Mouse (Mus musculus): Measurements from ENCODE around the gene Epb41. TPM values are rescaled to one million over a fixed set of nuclear protein-coding genes. Genes with fewer than 3 reads are reported as not detected.

The Epb41 gene
- polyA plus RNA-seq (2015; fragmentation: Nextera tagmentation; extraction: Ambion mirVana) = 73.3 and 73.7 TPM in 2 replicates

DNA sequence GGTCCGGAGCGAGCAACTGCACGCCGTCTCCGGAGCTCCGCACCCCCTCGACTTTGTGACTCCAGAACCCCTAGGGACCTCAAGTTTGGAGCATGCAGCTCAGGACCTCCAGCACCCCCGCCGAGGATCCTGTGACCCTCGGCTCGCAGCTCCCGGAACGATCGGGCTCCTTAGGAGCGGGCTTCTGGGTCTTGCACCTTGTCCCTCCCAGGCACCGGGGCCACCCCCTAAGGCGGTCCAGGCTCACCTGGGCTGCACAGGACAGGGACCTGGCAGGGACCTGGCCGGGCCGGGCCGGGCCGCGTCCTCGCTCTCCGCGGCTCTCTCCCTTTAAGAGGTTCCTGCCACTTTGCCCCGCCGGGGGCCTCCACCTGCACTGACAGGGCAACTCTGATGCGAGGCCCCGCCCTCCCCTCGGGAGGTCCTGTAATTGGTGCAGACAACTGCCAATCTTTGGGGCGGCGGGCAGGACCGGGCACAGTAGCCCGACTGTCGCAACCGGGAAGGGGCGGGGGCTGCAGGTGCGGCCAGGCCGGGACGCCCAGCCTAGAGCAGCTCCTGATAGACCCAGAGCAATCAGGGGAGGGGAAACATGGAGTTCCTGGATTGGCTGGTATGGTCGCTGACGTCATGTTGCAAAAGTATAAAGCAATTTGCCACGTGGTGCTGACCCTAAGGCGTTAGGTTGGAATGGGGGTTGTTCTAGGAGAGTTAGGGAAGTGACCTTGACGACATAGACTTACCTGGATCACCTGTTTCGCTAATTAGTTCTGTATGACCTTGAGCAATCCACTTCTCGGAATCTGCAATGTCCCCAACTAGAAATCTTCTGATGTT, at the start of gene Epb41:
TSS of gene Epb41 (minus strand) at position 389 of the 837 bp plus-strand sequence.
- 1% methylated on average over 47 of the region's 47 CpGs for WGBS
- no peak within 1 kb of the TSS for H3K27ac ChIP-seq (replicated peaks)
- H3K9ac ChIP-seq (replicated peaks) = peak within 1 kb of the TSS; percentile 43
- H3K4me2 ChIP-seq (replicated peaks) = peak within 1 kb of the TSS; percentile 99
- peak; percentile 81 for ATAC-seq (replicated peaks)
- H3K9me3 ChIP-seq = no peaks in the 10 kb centered on the region
- peaks cover 26% of the 10 kb centered on the region for H3K4me1 ChIP-seq
- H3K4me3 ChIP-seq = peak within 1 kb of the TSS; percentile 56
- no peaks in the 10 kb centered on the region for H3K36me3 ChIP-seq
- peaks cover 58% of the 10 kb centered on the region for H3K27me3 ChIP-seq

DNA sequence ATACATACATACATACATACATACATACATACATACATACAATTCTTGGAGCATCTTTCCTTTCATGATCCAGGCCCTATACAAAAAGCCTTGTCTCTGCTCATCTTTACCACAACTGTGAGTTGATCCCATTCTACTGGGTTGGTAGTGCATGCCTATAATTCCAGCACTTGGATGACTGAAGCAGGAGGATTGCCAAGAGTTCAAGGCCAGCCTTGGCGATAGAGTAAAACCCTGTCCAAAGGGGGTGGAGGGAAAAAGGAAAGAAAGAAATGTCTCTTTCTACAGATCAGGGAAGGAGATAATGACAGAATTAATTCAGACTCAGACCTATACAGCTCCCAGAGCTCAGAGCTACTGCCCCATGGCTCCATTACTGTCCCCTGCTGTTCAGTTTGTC, 48.0 kb upstream of the Epb41 start:
- H3K36me3 ChIP-seq = no peaks in the 10 kb centered on the region
- no peak overlapping the region for H3K27ac ChIP-seq (replicated peaks)
- H3K9me3 ChIP-seq = no peaks in the 10 kb centered on the region
- no peak overlapping the region for H3K9ac ChIP-seq (replicated peaks)
- H3K4me1 ChIP-seq = no peaks in the 10 kb centered on the region
- H3K4me3 ChIP-seq = no peak overlapping the region
- no peak for ATAC-seq (replicated peaks)
- 84% methylated on average over 1 of the region's 1 CpGs for WGBS
- no peak overlapping the region for H3K4me2 ChIP-seq (replicated peaks)
- H3K27me3 ChIP-seq = no peaks in the 10 kb centered on the region

DNA sequence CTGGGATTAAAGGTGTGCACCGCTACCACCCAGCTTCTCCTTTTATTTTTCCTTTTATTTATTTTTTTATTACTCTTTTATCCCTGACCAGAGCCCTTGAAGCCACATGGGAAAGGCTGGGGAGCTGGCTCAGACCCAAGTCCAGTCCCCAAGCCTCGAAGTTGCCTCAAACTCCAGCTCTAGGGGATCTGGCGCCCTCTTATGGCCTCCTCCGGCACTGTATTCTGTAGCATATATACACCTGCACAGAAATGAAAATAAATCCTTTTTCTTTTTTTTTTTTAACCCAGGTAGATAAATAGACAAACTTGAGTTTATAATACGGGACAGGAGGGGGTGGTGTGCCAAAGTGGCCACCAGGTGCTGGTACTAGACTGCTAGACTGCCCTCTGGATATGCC, 46.6 kb upstream of the Epb41 start:
- H3K27ac ChIP-seq (replicated peaks) = no peak overlapping the region
- no peaks in the 10 kb centered on the region for H3K9me3 ChIP-seq
- 81% methylated on average over 5 of the region's 5 CpGs for WGBS
- H3K4me2 ChIP-seq (replicated peaks) = no peak overlapping the region
- H3K4me3 ChIP-seq = no peak overlapping the region
- no peaks in the 10 kb centered on the region for H3K4me1 ChIP-seq
- H3K27me3 ChIP-seq = no peaks in the 10 kb centered on the region
- no peak for ATAC-seq (replicated peaks)
- no peak overlapping the region for H3K9ac ChIP-seq (replicated peaks)
- no peaks in the 10 kb centered on the region for H3K36me3 ChIP-seq

DNA sequence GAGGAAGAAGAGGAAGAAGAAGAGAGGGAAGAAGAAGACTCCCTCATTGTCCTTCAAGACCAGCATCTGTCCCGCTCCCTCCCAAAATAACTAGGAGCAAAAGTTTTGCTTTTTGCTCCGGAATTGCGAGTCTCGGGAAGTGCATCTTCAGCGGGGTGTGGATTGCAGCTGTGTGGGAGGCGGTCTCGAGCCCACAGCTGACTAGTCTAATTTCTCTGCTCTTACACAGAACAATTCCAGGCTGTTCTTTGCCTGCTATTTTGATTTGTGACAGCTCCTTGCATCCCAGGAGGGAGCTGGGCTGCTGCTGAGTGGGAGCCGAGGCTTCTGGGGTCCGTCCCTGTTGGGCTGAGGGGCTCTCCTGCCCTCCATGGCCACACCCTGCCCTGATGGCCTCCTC, 44.4 kb upstream of the Epb41 start:
- Histone ChIP-seq H3K27ac (replicated peaks) (no peak overlapping the region), H3K36me3 (no peaks in the 10 kb centered on the region), H3K4me2 (replicated peaks) (no peak overlapping the region), H3K9me3 (no peaks in the 10 kb centered on the region), H3K4me1 (no peaks in the 10 kb centered on the region), H3K4me3 (no peak overlapping the region), H3K9ac (replicated peaks) (no peak overlapping the region), H3K27me3 (no peaks in the 10 kb centered on the region)
- no peak for ATAC-seq (replicated peaks)
- WGBS = 71% methylated on average over 9 of the region's 9 CpGs

DNA sequence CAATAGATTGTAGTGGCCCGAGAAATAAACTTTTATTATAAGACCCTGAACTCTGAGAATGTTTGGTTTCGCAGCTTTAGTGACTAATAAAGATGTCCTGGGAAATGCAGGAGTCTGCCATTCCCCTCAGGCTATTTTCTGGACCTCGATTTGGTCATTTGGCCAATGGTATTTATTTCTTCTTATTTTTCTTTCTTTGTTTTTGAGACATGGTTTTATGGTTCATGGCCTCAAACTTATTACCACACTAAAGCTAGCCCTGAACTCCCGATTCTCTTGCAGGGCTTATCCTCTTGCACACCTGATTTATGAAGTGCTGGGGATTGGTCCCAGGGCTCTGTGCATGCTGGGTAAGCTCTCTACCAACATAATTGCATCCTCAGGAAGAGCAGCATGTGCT, 41.2 kb upstream of the Epb41 start:
- peaks cover 7% of the 10 kb centered on the region; the same call in 1 of the 2 replicates for H3K4me1 ChIP-seq
- H3K36me3 ChIP-seq = no peaks in the 10 kb centered on the region
- H3K4me2 ChIP-seq (replicated peaks) = no peak overlapping the region
- no peaks in the 10 kb centered on the region for H3K27me3 ChIP-seq
- ATAC-seq (replicated peaks) = no peak
- H3K9ac ChIP-seq (replicated peaks) = no peak overlapping the region
- WGBS = 87% methylated on average over 4 of the region's 4 CpGs
- H3K4me3 ChIP-seq = no peak overlapping the region
- no peaks in the 10 kb centered on the region for H3K9me3 ChIP-seq
- H3K27ac ChIP-seq (replicated peaks) = no peak overlapping the region

DNA sequence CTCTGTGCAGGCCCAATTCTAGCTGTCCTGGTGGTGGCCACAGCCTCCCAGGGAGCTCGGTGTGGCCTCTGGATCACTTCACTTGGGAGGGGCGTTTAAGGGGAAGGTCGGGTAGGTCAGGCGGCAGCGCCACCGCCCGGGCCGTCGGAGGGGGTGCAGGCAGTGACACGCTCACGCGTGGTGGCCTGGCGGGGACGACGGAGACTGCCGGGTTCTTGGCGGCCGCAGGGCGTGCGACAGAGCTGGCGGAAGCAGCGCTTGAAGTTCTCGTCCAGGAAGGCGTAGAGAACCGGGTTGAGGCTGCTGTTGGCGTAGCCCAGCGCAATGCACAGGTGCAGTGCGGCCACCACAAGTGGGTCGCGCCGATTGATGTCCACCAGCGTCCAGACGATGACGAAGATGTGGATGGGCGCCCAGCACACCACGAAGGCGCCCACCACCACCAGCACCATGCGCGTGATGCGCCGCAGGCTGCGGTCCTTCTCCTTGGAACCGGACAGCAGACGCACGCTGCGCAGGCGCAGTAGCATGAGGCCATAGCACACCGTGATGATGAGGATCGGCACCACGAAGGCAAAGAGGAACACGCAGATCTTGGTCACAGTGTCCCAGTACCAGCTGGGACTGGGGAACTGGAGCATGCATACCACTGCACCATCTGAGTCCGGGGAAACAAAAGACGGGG, 38.4 kb upstream of the Epb41 start:
- no peak overlapping the region for H3K27ac ChIP-seq (replicated peaks)
- H3K36me3 ChIP-seq = no peaks in the 10 kb centered on the region
- H3K4me3 ChIP-seq = peak overlapping the region; percentile 36
- ATAC-seq (replicated peaks) = no peak
- H3K4me1 ChIP-seq = peaks cover 10% of the 10 kb centered on the region; the same call in 1 of the 2 replicates
- H3K9me3 ChIP-seq = no peaks in the 10 kb centered on the region
- no peaks in the 10 kb centered on the region for H3K27me3 ChIP-seq
- peak overlapping the region; percentile 30 for H3K9ac ChIP-seq (replicated peaks)
- WGBS = 51% methylated on average over 53 of the region's 53 CpGs
- peak overlapping the region; percentile 47 for H3K4me2 ChIP-seq (replicated peaks)

DNA sequence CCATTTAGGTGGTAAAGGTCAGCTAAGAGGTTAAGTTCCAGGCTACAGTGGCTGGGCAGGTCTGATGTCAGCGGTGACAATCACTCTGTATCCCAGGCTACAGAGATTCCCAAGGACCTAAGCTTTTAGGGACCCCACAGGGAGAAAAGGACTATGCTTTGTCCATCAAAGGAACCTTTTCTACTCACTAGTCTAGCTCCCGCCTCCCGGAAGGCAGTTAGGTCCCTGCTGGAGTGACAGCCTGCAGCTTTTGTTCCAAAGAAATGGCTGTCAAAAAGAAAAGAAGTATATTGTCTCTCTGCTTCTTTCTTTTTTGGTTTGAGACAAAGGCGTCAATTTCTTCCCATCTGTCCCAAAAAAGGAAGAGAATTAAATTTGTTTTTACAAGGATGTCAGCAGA, 36.1 kb upstream of the Epb41 start:
- Histone ChIP-seq H3K9me3 (no peaks in the 10 kb centered on the region), H3K4me2 (replicated peaks) (no peak overlapping the region), H3K4me3 (no peak overlapping the region), H3K27ac (replicated peaks) (peak overlapping the region; percentile 55; the same call in 1 of the 2 replicates), H3K9ac (replicated peaks) (no peak overlapping the region), H3K27me3 (no peaks in the 10 kb centered on the region), H3K4me1 (peaks cover 10% of the 10 kb centered on the region; the same call in 1 of the 2 replicates), H3K36me3 (no peaks in the 10 kb centered on the region)
- ATAC-seq (replicated peaks) = no peak
- 21% methylated on average over 4 of the region's 4 CpGs for WGBS

DNA sequence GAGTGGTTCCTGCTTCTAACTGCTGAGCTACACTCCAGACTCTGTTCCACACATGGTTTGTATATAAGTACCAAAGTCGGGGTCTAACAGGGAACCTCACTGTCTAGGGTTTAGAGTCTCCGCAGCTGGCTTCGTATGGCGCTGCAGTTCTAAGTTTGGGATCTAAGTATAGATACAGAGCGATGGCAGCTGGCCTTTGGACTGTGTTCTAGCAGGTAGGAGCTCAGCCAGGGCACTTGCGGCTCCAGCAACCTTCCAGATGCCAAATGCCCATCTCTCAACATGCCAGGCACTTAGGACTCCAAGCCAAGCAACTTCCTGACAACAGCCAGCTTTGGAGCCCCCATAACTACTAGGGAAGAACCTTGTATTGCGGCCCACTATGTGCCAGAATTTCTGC, 33.1 kb upstream of the Epb41 start:
- Histone ChIP-seq H3K4me2 (replicated peaks) (no peak overlapping the region), H3K36me3 (no peaks in the 10 kb centered on the region), H3K4me1 (peaks cover 8% of the 10 kb centered on the region; the same call in 1 of the 2 replicates), H3K9me3 (no peaks in the 10 kb centered on the region), H3K27me3 (no peaks in the 10 kb centered on the region), H3K9ac (replicated peaks) (no peak overlapping the region), H3K27ac (replicated peaks) (no peak overlapping the region), H3K4me3 (no peak overlapping the region)
- no peak for ATAC-seq (replicated peaks)
- 92% methylated on average over 7 of the region's 7 CpGs for WGBS

DNA sequence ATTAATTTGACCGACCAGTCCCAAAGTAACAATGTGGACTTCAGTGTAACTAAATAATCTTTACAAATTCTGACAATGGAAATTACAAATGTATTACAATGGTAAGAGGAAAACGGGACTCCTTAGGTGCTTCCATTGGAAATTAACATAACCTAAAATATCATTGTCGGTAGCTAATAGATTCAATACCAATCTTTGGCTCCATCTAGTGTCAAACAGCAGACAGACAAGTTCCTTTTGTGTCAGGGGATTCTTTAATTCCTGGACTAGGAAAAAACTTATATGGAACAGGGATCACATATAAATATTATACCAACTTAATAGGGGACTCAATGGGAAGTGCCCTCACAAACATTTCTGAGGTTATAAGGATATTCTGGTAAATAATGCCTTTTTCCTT, 26.0 kb upstream of the Epb41 start:
- Histone ChIP-seq H3K9me3 (no peaks in the 10 kb centered on the region), H3K4me2 (replicated peaks) (no peak overlapping the region), H3K9ac (replicated peaks) (no peak overlapping the region), H3K27ac (replicated peaks) (no peak overlapping the region), H3K4me1 (no peaks in the 10 kb centered on the region), H3K27me3 (no peaks in the 10 kb centered on the region), H3K36me3 (no peaks in the 10 kb centered on the region), H3K4me3 (no peak overlapping the region)
- ATAC-seq (replicated peaks) = no peak
- 27% methylated on average over 3 of the region's 3 CpGs for WGBS

DNA sequence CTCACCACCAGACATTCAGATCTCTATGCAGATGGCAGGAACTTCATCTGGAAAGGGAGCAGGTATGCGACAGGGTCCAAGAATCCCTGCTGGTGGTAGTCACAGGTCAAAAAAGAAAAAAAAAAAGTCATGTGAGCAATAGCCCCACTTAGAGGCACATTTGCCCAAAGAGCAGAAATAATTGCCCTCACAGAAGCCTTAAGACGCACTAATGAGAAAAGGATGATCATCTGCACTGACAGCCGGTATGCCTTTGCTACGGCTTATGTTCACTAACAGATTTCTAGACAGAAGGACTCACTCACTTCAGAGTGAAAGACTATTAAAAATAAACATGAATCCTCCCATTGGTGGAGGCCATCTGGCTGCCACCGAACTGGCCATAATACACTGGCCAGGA, 24.4 kb upstream of the Epb41 start:
- 75% methylated on average over 5 of the region's 5 CpGs for WGBS
- no peaks in the 10 kb centered on the region for H3K27me3 ChIP-seq
- H3K4me2 ChIP-seq (replicated peaks) = no peak overlapping the region
- ATAC-seq (replicated peaks) = no peak
- no peaks in the 10 kb centered on the region for H3K4me1 ChIP-seq
- no peak overlapping the region for H3K4me3 ChIP-seq
- H3K36me3 ChIP-seq = no peaks in the 10 kb centered on the region
- no peak overlapping the region for H3K27ac ChIP-seq (replicated peaks)
- no peaks in the 10 kb centered on the region for H3K9me3 ChIP-seq
- no peak overlapping the region for H3K9ac ChIP-seq (replicated peaks)

DNA sequence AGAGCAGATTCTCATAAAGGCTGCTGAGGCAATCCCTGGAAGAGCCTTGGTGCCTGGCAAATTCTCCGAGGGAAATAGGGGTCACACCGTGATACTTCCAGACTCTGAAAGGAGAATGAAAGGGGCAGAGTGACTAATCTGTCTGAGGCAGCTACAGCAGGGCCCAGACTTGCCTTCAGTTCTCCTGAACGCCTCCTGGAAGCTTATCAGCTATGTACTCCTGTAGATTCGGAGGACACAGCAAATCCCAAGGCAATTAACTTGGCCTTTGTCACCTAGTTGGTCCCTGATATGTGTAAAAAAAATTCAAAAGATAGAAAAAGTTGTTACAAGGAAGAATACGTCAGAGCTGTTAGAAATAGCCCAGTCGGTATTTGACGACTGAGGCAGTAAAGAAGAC, 19.9 kb upstream of the Epb41 start:
- no peak overlapping the region for H3K9ac ChIP-seq (replicated peaks)
- no peaks in the 10 kb centered on the region for H3K9me3 ChIP-seq
- H3K36me3 ChIP-seq = no peaks in the 10 kb centered on the region
- no peak for ATAC-seq (replicated peaks)
- H3K4me3 ChIP-seq = no peak overlapping the region
- H3K4me2 ChIP-seq (replicated peaks) = no peak overlapping the region
- no peak overlapping the region for H3K27ac ChIP-seq (replicated peaks)
- 80% methylated on average over 7 of the region's 7 CpGs for WGBS
- H3K4me1 ChIP-seq = no peaks in the 10 kb centered on the region
- H3K27me3 ChIP-seq = no peaks in the 10 kb centered on the region

DNA sequence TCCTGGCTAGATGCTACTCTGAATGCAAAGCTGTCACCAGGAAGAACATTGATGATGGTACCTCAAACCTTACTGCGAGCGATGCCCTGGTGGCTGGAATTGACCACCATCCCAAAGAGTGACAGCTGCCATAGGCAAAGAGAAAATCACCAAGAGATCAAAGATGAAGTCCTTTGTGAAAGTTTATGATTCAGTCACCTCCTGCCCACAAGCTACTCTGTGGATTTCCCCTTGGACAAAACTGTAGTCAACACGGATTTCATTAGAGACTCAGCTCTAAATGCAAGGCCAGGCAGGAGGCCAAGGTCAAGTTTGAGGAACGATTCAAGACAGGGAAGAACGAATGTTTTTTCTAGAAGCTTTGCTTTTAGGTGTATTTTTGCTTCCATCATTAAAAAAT, 18.8 kb upstream of the Epb41 start:
- no peaks in the 10 kb centered on the region for H3K27me3 ChIP-seq
- no peak overlapping the region for H3K4me2 ChIP-seq (replicated peaks)
- ATAC-seq (replicated peaks) = no peak
- H3K9ac ChIP-seq (replicated peaks) = no peak overlapping the region
- no peaks in the 10 kb centered on the region for H3K4me1 ChIP-seq
- WGBS = 92% methylated on average over 5 of the region's 5 CpGs
- no peaks in the 10 kb centered on the region for H3K9me3 ChIP-seq
- no peak overlapping the region for H3K27ac ChIP-seq (replicated peaks)
- H3K4me3 ChIP-seq = no peak overlapping the region
- no peaks in the 10 kb centered on the region for H3K36me3 ChIP-seq

Measured in forebrain, embryonic 15.5 days (tissue).